Mouse (Mus musculus): ENCODE results near the gene Mettl7b. TPM values are rescaled to one million over a fixed set of nuclear protein-coding genes. Genes with fewer than 3 reads are reported as not detected.

Mettl7b gene
- polyA plus RNA-seq, 1 experiment: not detected

- peaks cover 47% of the 10 kb centered on the region for H3K79me3 ChIP-seq (ENCODE audit: low read depth)
- peak overlapping the region; percentile 96 for H3K4me3 ChIP-seq (ENCODE audit: insufficient read depth, poor library complexity, severe bottlenecking)
- H3K36me3 ChIP-seq (ENCODE audit: control insufficient read depth, insufficient read depth): peaks cover 34% of the 10 kb centered on the region
- H3K79me2 ChIP-seq (ENCODE audit: control insufficient read depth, insufficient read depth): peaks cover 57% of the 10 kb centered on the region
- H3ac ChIP-seq (ENCODE audit: control insufficient read depth, insufficient read length, low read depth): peak overlapping the region; percentile 99
- TF ChIP-seq MYOG (IDR thresholded peaks at IDR 0.05; ENCODE audit: control insufficient read depth, extremely low read depth, insufficient read length): no peak
- TF ChIP-seq MAX (IDR thresholded peaks at IDR 0.05): peak; percentile 99
- TF ChIP-seq MYOD1 (IDR thresholded peaks at IDR 0.05; ENCODE audit: control insufficient read depth, insufficient read length, low read depth): peak; percentile 96
- no peak for TF ChIP-seq CTCF (IDR thresholded peaks at IDR 0.05; ENCODE audit: control insufficient read depth, insufficient read depth, insufficient read length)
- TF ChIP-seq USF1 (IDR thresholded peaks at IDR 0.05; ENCODE audit: low read depth): peak; percentile 91
- peak; percentile 52 for TF ChIP-seq FOSL1 (IDR thresholded peaks at IDR 0.05; ENCODE audit: insufficient read depth, low read length, poor library complexity, severe bottlenecking)
- no peaks in the 10 kb centered on the region for H3K27me3 ChIP-seq (ENCODE audit: control insufficient read depth, insufficient read depth, insufficient read length)
These were observed 51.2 kb downstream of the Mettl7b start for GRCm38 (mm10) chr10:128909567-128910028.

GRCm38 (mm10) chr10:128908778-128909448 lies 51.9 kb downstream of the Mettl7b start:
- Histone ChIP-seq H3K36me3 (ENCODE audit: control insufficient read depth, insufficient read depth) (peaks cover 27% of the 10 kb centered on the region), H3K4me3 (ENCODE audit: insufficient read depth, poor library complexity, severe bottlenecking) (peak overlapping the region; percentile 96), H3K79me2 (ENCODE audit: control insufficient read depth, insufficient read depth) (peaks cover 50% of the 10 kb centered on the region), H3ac (ENCODE audit: control insufficient read depth, insufficient read length, low read depth) (peak overlapping the region; percentile 67), H3K79me3 (ENCODE audit: low read depth) (peaks cover 40% of the 10 kb centered on the region), H3K27me3 (ENCODE audit: control insufficient read depth, insufficient read depth, insufficient read length) (no peaks in the 10 kb centered on the region)
- TF ChIP-seq CTCF (IDR thresholded peaks at IDR 0.05; ENCODE audit: control insufficient read depth, insufficient read depth, insufficient read length) (no peak), FOSL1 (IDR thresholded peaks at IDR 0.05; ENCODE audit: insufficient read depth, low read length, poor library complexity, severe bottlenecking) (no peak), MYOD1 (IDR thresholded peaks at IDR 0.05; ENCODE audit: control insufficient read depth, insufficient read length, low read depth) (no peak), MYOG (IDR thresholded peaks at IDR 0.05; ENCODE audit: control insufficient read depth, extremely low read depth, insufficient read length) (no peak), MAX (IDR thresholded peaks at IDR 0.05) (no peak), USF1 (IDR thresholded peaks at IDR 0.05; ENCODE audit: low read depth) (no peak), CEBPB (IDR thresholded peaks at IDR 0.05; ENCODE audit: low read depth) (no peak)

Other genes starting within 250 kb of the Mettl7b start
- 7.3 TPM for gene Dgka, start 216.1 kb downstream of the Mettl7b start, polyA plus RNA-seq (2012; fragmentation: generic; extraction: Trizol)
- 38.0 TPM for gene Pym1, start 213.1 kb downstream of the Mettl7b start, polyA plus RNA-seq (2012; fragmentation: generic; extraction: Trizol)
- gene Mmp19, start 170.1 kb downstream of the Mettl7b start, polyA plus RNA-seq (2012; fragmentation: generic; extraction: Trizol): 1.7 TPM
- 31.2 TPM for gene Dnajc14, start 156.9 kb downstream of the Mettl7b start, polyA plus RNA-seq (2012; fragmentation: generic; extraction: Trizol)
- 15.1 TPM for gene Tmem198b, start 156.6 kb downstream of the Mettl7b start, polyA plus RNA-seq (2012; fragmentation: generic; extraction: Trizol)
- 56.6 TPM for gene Sarnp, start 143.7 kb downstream of the Mettl7b start, polyA plus RNA-seq (2012; fragmentation: generic; extraction: Trizol)
- gene Ormdl2, start 139.3 kb downstream of the Mettl7b start, polyA plus RNA-seq (2012; fragmentation: generic; extraction: Trizol): 41.1 TPM
- 17.0 TPM for gene Gdf11, start 69.3 kb downstream of the Mettl7b start, polyA plus RNA-seq (2012; fragmentation: generic; extraction: Trizol)
- 2,043 TPM for gene Cd63, start 60.0 kb downstream of the Mettl7b start, polyA plus RNA-seq (2012; fragmentation: generic; extraction: Trizol)
- gene Rdh5, start 38.1 kb downstream of the Mettl7b start, polyA plus RNA-seq (2012; fragmentation: generic; extraction: Trizol): 12.6 TPM
- 204 TPM for gene Bloc1s1, start 37.0 kb downstream of the Mettl7b start, polyA plus RNA-seq (2012; fragmentation: generic; extraction: Trizol)
- gene Itga7, start 27.2 kb downstream of the Mettl7b start, polyA plus RNA-seq (2012; fragmentation: generic; extraction: Trizol): 100 TPM
- not detected for gene Olfr9, start 28.4 kb upstream of the Mettl7b start, polyA plus RNA-seq (2012; fragmentation: generic; extraction: Trizol)
- gene Olfr763, start 49.8 kb upstream of the Mettl7b start, polyA plus RNA-seq (2012; fragmentation: generic; extraction: Trizol): not detected
- not detected for gene Olfr764-ps1, start 78.9 kb upstream of the Mettl7b start, polyA plus RNA-seq (2012; fragmentation: generic; extraction: Trizol)
- gene Olfr765, start 89.0 kb upstream of the Mettl7b start, polyA plus RNA-seq (2012; fragmentation: generic; extraction: Trizol): not detected
- not detected for gene Olfr766-ps1, start 108.0 kb upstream of the Mettl7b start, polyA plus RNA-seq (2012; fragmentation: generic; extraction: Trizol)
- not detected for gene Olfr767, start 121.9 kb upstream of the Mettl7b start, polyA plus RNA-seq (2012; fragmentation: generic; extraction: Trizol)
- gene Olfr768, start 138.4 kb upstream of the Mettl7b start, polyA plus RNA-seq (2012; fragmentation: generic; extraction: Trizol): not detected
- gene Olfr769, start 156.9 kb upstream of the Mettl7b start, polyA plus RNA-seq (2012; fragmentation: generic; extraction: Trizol): not detected
- not detected for gene Olfr770, start 178.0 kb upstream of the Mettl7b start, polyA plus RNA-seq (2012; fragmentation: generic; extraction: Trizol)
- gene Olfr771, start 203.8 kb upstream of the Mettl7b start, polyA plus RNA-seq (2012; fragmentation: generic; extraction: Trizol): not detected
- not detected for gene Olfr772, start 216.9 kb upstream of the Mettl7b start, polyA plus RNA-seq (2012; fragmentation: generic; extraction: Trizol)
- not detected for gene Olfr773, start 226.4 kb upstream of the Mettl7b start, polyA plus RNA-seq (2012; fragmentation: generic; extraction: Trizol)

All from C2C12 (cell line).